Mouse (Mus musculus) forebrain, embryonic 15.5 days (tissue): Measurements from ENCODE around the gene Zfp58. TPM values are rescaled to one million over a fixed set of nuclear protein-coding genes. Genes with fewer than 3 reads are reported as not detected.
A peak's percentile ranks its signal among the peaks of the same experiment; 100 is the strongest.
"Not testable (repeated sequence)": the region's sequence is repeated elsewhere in the genome, so short reads cannot be mapped to it uniquely, and the experiment has no call there.

Experiments
- ATAC-seq: fragments of 200-750 bp; cut with Nextera tagmentation; replicated peaks from 2 replicates; pipeline ENCODE4 v1.8.0; 2017; ENCODE audit warnings: mild to moderate bottlenecking, moderate TSS enrichment, moderate library complexity
- H3K27ac ChIP-seq: fragments of 300-500 bp; sonication (generic); replicated peaks from 2 replicates; pipeline ENCODE4 v1.5.1; 2015; ENCODE audit warnings: mild to moderate bottlenecking, inconsistent platforms
- H3K27me3 ChIP-seq: fragments of 300-500 bp; sonication (generic); 2 replicates; pipeline ENCODE4 v1.6.1; 2015; ENCODE audit warnings: inconsistent platforms
- H3K36me3 ChIP-seq: fragments of 300-500 bp; sonication (generic); 2 replicates; pipeline ENCODE4 v1.6.1; 2015; ENCODE audit warnings: mild to moderate bottlenecking, inconsistent platforms
- H3K4me1 ChIP-seq: fragments of 300-500 bp; sonication (generic); 2 replicates; pipeline ENCODE4 v1.6.1; 2015; ENCODE audit warnings: inconsistent platforms
- H3K4me2 ChIP-seq: fragments of 300-500 bp; sonication (generic); replicated peaks from 2 replicates; pipeline ENCODE4 v1.6.1; 2015; ENCODE audit warnings: mild to moderate bottlenecking, inconsistent platforms
- H3K4me3 ChIP-seq: fragments of 300-500 bp; sonication (generic); 2 replicates; pipeline ENCODE4 v1.5.1; 2015; ENCODE audit warnings: mild to moderate bottlenecking, inconsistent platforms
- H3K9ac ChIP-seq: fragments of 300-500 bp; sonication (generic); replicated peaks from 2 replicates; pipeline ENCODE4 v1.6.1; 2015; ENCODE audit warnings: mild to moderate bottlenecking, inconsistent platforms
- H3K9me3 ChIP-seq: fragments of 300-500 bp; sonication (generic); 2 replicates; pipeline ENCODE4 v1.6.1; 2016; ENCODE audit warnings: inconsistent platforms
- WGBS: fragments of 180-500 bp; shearing (Covaris S2); methylation state at CpG from one replicate; pipeline ENCODE4 v1.1.7; 2015; ENCODE audit warnings: mixed read lengths; 5-methylcytosine and 5-hydroxymethylcytosine counted together
- polyA plus RNA-seq: library from polyadenylated mRNA; unstranded; fragments of >200 nt; fragmentation: Nextera tagmentation; extraction: Ambion mirVana; gene quantifications from 2 replicates; pipeline ENCODE4 v1.2.1, GENCODE M21; 2015

Gene Zfp58
- polyA plus RNA-seq = 12.3 and 12.6 TPM in 2 replicates

GRCm38 (mm10) chr13:67500084-67500719 is at the start of gene Zfp58:
Gene Zfp58 (minus strand): TSS chr13:67500555.
- Histone ChIP-seq H3K4me2 (peak within 1 kb of the TSS; percentile 73), H3K4me3 (peak within 1 kb of the TSS; percentile 61), H3K36me3 (peaks cover 8% of the 10 kb centered on the region), H3K4me1 (peaks cover 9% of the 10 kb centered on the region), H3K27me3 (no peaks in the 10 kb centered on the region), H3K9ac (peak within 1 kb of the TSS; percentile 59), H3K9me3 (no peaks in the 10 kb centered on the region), H3K27ac (no peak within 1 kb of the TSS)
- ATAC-seq = peak; percentile 99
- under 1% methylated on average over 22 of the region's 22 CpGs for WGBS

GRCm38 (mm10) chr13:67545941-67546340 is 45.6 kb upstream of the Zfp58 start:
- no peak overlapping the region for H3K4me2 ChIP-seq
- WGBS = 85% methylated on average over 1 of the region's 1 CpGs
- H3K27ac ChIP-seq = no peak overlapping the region
- ATAC-seq = no peak
- H3K9me3 ChIP-seq = no peaks in the 10 kb centered on the region
- H3K4me1 ChIP-seq = 0 out of 2 replicates have a peak, but pooled peaks cover 4% of the 10 kb centered on the region
- no peak overlapping the region for H3K9ac ChIP-seq
- peaks cover 46% of the 10 kb centered on the region for H3K36me3 ChIP-seq
- H3K4me3 ChIP-seq = no peak overlapping the region
- no peaks in the 10 kb centered on the region for H3K27me3 ChIP-seq

GRCm38 (mm10) chr13:67527049-67527730 is 26.8 kb upstream of the Zfp58 start:
- no peak for ATAC-seq
- Histone ChIP-seq H3K27me3 (no peaks in the 10 kb centered on the region), H3K4me2 (no peak overlapping the region)

GRCm38 (mm10) chr13:67525753-67526410 is 25.5 kb upstream of the Zfp58 start, which contains the start of the genes Gm26965 and Zfp87:
Gene Gm26965 (minus strand): TSS chr13:67526151.
Gene Zfp87 (minus strand): TSS chr13:67526177.
- Histone ChIP-seq H3K4me2 (peak within 1 kb of the TSS; percentile 84), H3K4me1 (peaks cover 24% of the 10 kb centered on the region), H3K27me3 (no peaks in the 10 kb centered on the region), H3K36me3 (peaks cover under 1% of the 10 kb centered on the region), H3K9me3 (no peaks in the 10 kb centered on the region), H3K9ac (peak within 1 kb of the TSS; percentile 88), H3K4me3 (peak within 1 kb of the TSS; percentile 86), H3K27ac (peak within 1 kb of the TSS; percentile 80)
- ATAC-seq = peak; percentile 99
- under 1% methylated on average over 27 of the region's 27 CpGs for WGBS

More at GRCm38 (mm10) chr13:67527049-67527730, 26.8 kb upstream of the Zfp58 start:
- H3K9me3 ChIP-seq = no peaks in the 10 kb centered on the region
- H3K4me3 ChIP-seq = no peak overlapping the region
- WGBS = 76% methylated on average over 3 of the region's 3 CpGs
- peaks cover 24% of the 10 kb centered on the region for H3K4me1 ChIP-seq
- no peaks in the 10 kb centered on the region for H3K36me3 ChIP-seq
- H3K9ac ChIP-seq = no peak overlapping the region
- no peak overlapping the region for H3K27ac ChIP-seq

- ATAC-seq = peak; percentile 14
These were observed 553 bp upstream of the Zfp58 start for GRCm38 (mm10) chr13:67500908-67501307.

GRCm38 (mm10) chr13:67495631-67496030 is 4.7 kb downstream of the Zfp58 start:
- ATAC-seq = no peak
- 92% methylated on average over 1 of the region's 1 CpGs for WGBS
- no peak overlapping the region for H3K4me2 ChIP-seq
- peaks cover 51% of the 10 kb centered on the region for H3K36me3 ChIP-seq
- no peaks in the 10 kb centered on the region for H3K27me3 ChIP-seq
- H3K4me3 ChIP-seq = no peak overlapping the region
- H3K4me1 ChIP-seq = peaks cover 9% of the 10 kb centered on the region
- no peak overlapping the region for H3K27ac ChIP-seq
- H3K9ac ChIP-seq = no peak overlapping the region
- peaks cover 13% of the 10 kb centered on the region; the same call in 1 of the 2 replicates for H3K9me3 ChIP-seq

More at GRCm38 (mm10) chr13:67500908-67501307, 553 bp upstream of the Zfp58 start:
- Histone ChIP-seq H3K27ac (no peak overlapping the region), H3K36me3 (peaks cover 4% of the 10 kb centered on the region; the same call in 1 of the 2 replicates), H3K27me3 (no peaks in the 10 kb centered on the region), H3K9me3 (no peaks in the 10 kb centered on the region), H3K9ac (no peak overlapping the region), H3K4me3 (no peak overlapping the region), H3K4me2 (no peak overlapping the region), H3K4me1 (peaks cover 9% of the 10 kb centered on the region)
- 83% methylated on average over 1 of the region's 1 CpGs for WGBS

- WGBS = 37% methylated on average over 8 of the region's 8 CpGs
- no peaks in the 10 kb centered on the region for H3K27me3 ChIP-seq
- peak overlapping the region; percentile 56 for H3K9ac ChIP-seq
- peak overlapping the region; percentile 64 for H3K4me3 ChIP-seq
- peak overlapping the region; percentile 16; the same call in 1 of the 2 replicates for H3K27ac ChIP-seq
- peak overlapping the region; percentile 76 for H3K4me2 ChIP-seq
- ATAC-seq = peak; percentile 76
- H3K9me3 ChIP-seq = no peaks in the 10 kb centered on the region
- H3K4me1 ChIP-seq = peaks cover 13% of the 10 kb centered on the region
- peaks cover 19% of the 10 kb centered on the region; the same call in 1 of the 2 replicates for H3K36me3 ChIP-seq
These were observed 15.9 kb downstream of the Zfp58 start for GRCm38 (mm10) chr13:67484424-67484811.

GRCm38 (mm10) chr13:67483625-67484423 is 16.5 kb downstream of the Zfp58 start, which contains the start of gene Zfp874b:
Gene Zfp874b (minus strand): TSS chr13:67484258.
- Histone ChIP-seq H3K36me3 (peaks cover 14% of the 10 kb centered on the region; the same call in 1 of the 2 replicates), H3K27ac (peak within 1 kb of the TSS; percentile 16; the same call in 1 of the 2 replicates), H3K9ac (peak within 1 kb of the TSS; percentile 56), H3K4me1 (peaks cover 13% of the 10 kb centered on the region), H3K4me3 (peak within 1 kb of the TSS; percentile 64), H3K9me3 (no peaks in the 10 kb centered on the region), H3K4me2 (peak within 1 kb of the TSS; percentile 76), H3K27me3 (no peaks in the 10 kb centered on the region)
- peak; percentile 96 for ATAC-seq
- 6% methylated on average over 20 of the region's 20 CpGs for WGBS

- no peak overlapping the region for H3K4me2 ChIP-seq
- H3K9me3 ChIP-seq = no peaks in the 10 kb centered on the region
- ATAC-seq = no peak
- H3K27ac ChIP-seq = no peak overlapping the region
- H3K27me3 ChIP-seq = no peaks in the 10 kb centered on the region
- H3K36me3 ChIP-seq = no peaks in the 10 kb centered on the region
- no peak overlapping the region for H3K4me3 ChIP-seq
- 67% methylated on average over 4 of the region's 4 CpGs for WGBS
- H3K4me1 ChIP-seq = peaks cover 13% of the 10 kb centered on the region
- no peak overlapping the region for H3K9ac ChIP-seq
These were observed 18.8 kb downstream of the Zfp58 start for GRCm38 (mm10) chr13:67481528-67481927.

GRCm38 (mm10) chr13:67469274-67469673 is 31.1 kb downstream of the Zfp58 start:
- no peak for ATAC-seq
- H3K9ac ChIP-seq = no peak overlapping the region
- peaks cover 16% of the 10 kb centered on the region for H3K36me3 ChIP-seq
- no peaks in the 10 kb centered on the region for H3K27me3 ChIP-seq
- H3K4me1 ChIP-seq = no peaks in the 10 kb centered on the region
- WGBS = 91% methylated on average over 3 of the region's 3 CpGs
- H3K9me3 ChIP-seq = no peaks in the 10 kb centered on the region
- no peak overlapping the region for H3K4me2 ChIP-seq
- H3K27ac ChIP-seq = no peak overlapping the region
- H3K4me3 ChIP-seq = no peak overlapping the region

- not testable (repeated sequence) for H3K9me3 ChIP-seq, H3K4me1 ChIP-seq, H3K4me2 ChIP-seq, H3K9ac ChIP-seq, H3K27me3 ChIP-seq, H3K36me3 ChIP-seq, H3K4me3 ChIP-seq, H3K27ac ChIP-seq, ATAC-seq
- WGBS = 90% methylated on average over 3 of the region's 5 CpGs
These were observed 36.7 kb downstream of the Zfp58 start for GRCm38 (mm10) chr13:67463506-67464185.
